Mouse (Mus musculus) myocyte (in vitro differentiated cells): Measurements from ENCODE around the gene Vkorc1.

Experiments
- CEBPB ChIP-seq: IDR thresholded peaks from 2 replicates; pipeline ENCODE4 v1.6.1; 2011; ENCODE audit warnings: mild to moderate bottlenecking, moderate library complexity; ENCODE audit not compliant: poor library complexity, insufficient read depth, severe bottlenecking
- E2F4 ChIP-seq: IDR thresholded peaks from one replicate; pipeline ENCODE4 v1.6.1; 2011; ENCODE audit warnings: mild to moderate bottlenecking, control low read depth, moderate library complexity; ENCODE audit not compliant: insufficient read depth
- MAX ChIP-seq: IDR thresholded peaks from one replicate; pipeline ENCODE4 v1.6.1; 2011; ENCODE audit warnings: low read depth, mild to moderate bottlenecking, control low read depth
- MYOD1 ChIP-seq, 3 experiments: IDR thresholded peaks; one replicate each; pipeline ENCODE4 v1.6.1; 2011; ENCODE audit warnings: control low read depth in 2 of 3, low read depth in 2 of 3, mild to moderate bottlenecking in 2 of 3, moderate library complexity in 1 of 3; ENCODE audit not compliant: insufficient read length in 2 of 3, control insufficient read depth in 1 of 3
- MYOG ChIP-seq, 3 experiments: IDR thresholded peaks; one replicate each; pipeline ENCODE4 v1.6.1; 2011; ENCODE audit warnings: control low read depth in 2 of 3, low read depth in 2 of 3, mild to moderate bottlenecking in 2 of 3; ENCODE audit not compliant: insufficient read length in 2 of 3, control insufficient read depth in 1 of 3, insufficient read depth in 1 of 3
- POLR2A ChIP-seq: IDR thresholded peaks from one replicate; pipeline ENCODE4 v1.6.1; 2011; ENCODE audit warnings: low read depth, mild to moderate bottlenecking, control low read depth, moderate library complexity; ENCODE audit not compliant: insufficient read length
- POLR2AphosphoS2 ChIP-seq: IDR thresholded peaks from one replicate; pipeline ENCODE4 v1.6.1; 2011; ENCODE audit warnings: low read depth, control low read depth; ENCODE audit not compliant: insufficient read length
- REST ChIP-seq: IDR thresholded peaks from one replicate; pipeline ENCODE4 v1.6.1; 2011; ENCODE audit warnings: mild to moderate bottlenecking, control low read depth, moderate library complexity; ENCODE audit not compliant: insufficient read depth, insufficient read length
- SRF ChIP-seq: IDR thresholded peaks from one replicate; pipeline ENCODE4 v1.6.1; 2011; ENCODE audit warnings: low read depth; ENCODE audit not compliant: control insufficient read depth, insufficient read length
- TCF12 ChIP-seq: IDR thresholded peaks from one replicate; pipeline ENCODE4 v1.6.1; 2011; ENCODE audit warnings: mild to moderate bottlenecking, control low read depth; ENCODE audit not compliant: poor library complexity, insufficient read depth, severe bottlenecking
- TCF3 ChIP-seq: IDR thresholded peaks from one replicate; pipeline ENCODE4 v1.6.1; 2011; ENCODE audit warnings: low read depth, control low read depth; ENCODE audit not compliant: insufficient read length
- USF1 ChIP-seq: IDR thresholded peaks from one replicate; pipeline ENCODE4 v1.6.1; 2011; ENCODE audit warnings: low read depth, mild to moderate bottlenecking, control low read depth, moderate library complexity

GRCm38 (mm10) chr7:127876041-127876466 lies 19.4 kb downstream of the Vkorc1 start, which contains the start of gene Zfp646:
- TF ChIP-seq MAX = no peak
- TF ChIP-seq TCF3 = no peak
- TF ChIP-seq POLR2A = no peak
- TF ChIP-seq E2F4 = no peak
- no peak for TF ChIP-seq POLR2AphosphoS2
- no peak for TF ChIP-seq USF1
- TF ChIP-seq MYOD1 (IDR thresholded peaks at IDR 0.05; ENCODE audit: control insufficient read depth in 1 of 3, insufficient read length in 2 of 3, low read depth in 2 of 3) = no peak
- no peak for TF ChIP-seq SRF
- TF ChIP-seq REST = no peak
- no peak for TF ChIP-seq TCF12
- no peak for TF ChIP-seq MYOG (IDR thresholded peaks at IDR 0.05; ENCODE audit: control insufficient read depth in 1 of 3, insufficient read depth in 1 of 3, insufficient read length in 2 of 3, low read depth in 2 of 3)
- TF ChIP-seq CEBPB = no peak
